Mouse (Mus musculus) megakaryocyte, adult 5-6 weeks (primary cell): Measurements from ENCODE around the gene Psen1. TPM values are rescaled to one million over a fixed set of nuclear protein-coding genes. Genes with fewer than 3 reads are reported as not detected.
A peak's percentile ranks its signal among the peaks of the same experiment; 100 is the strongest.

ENCODE experiments used
- ATAC-seq: 2 replicates; pipeline ENCODE4 v1.8.0; 2016; ENCODE audit warnings: mild to moderate bottlenecking, inconsistent platforms; ENCODE audit not compliant: poor library complexity, severe bottlenecking
- total RNA-seq, 2 experiments: library from RNA; stranded (forward) in 1 of 2; stranded (reverse) in 1 of 2; fragments of 153-499, 151-499 nt in 1 of 2; fragments of 221-1000, 200-1000 nt in 1 of 2; gene quantifications; 2 replicates each; pipeline versions ENCODE4 v1.2.3 to v1.2.4; 2015 to 2017

The Psen1 gene
- total RNA-seq, 2 experiments from 2014 or later, result 94.4 to 108 TPM

GRCm38 (mm10) chr12:83723037-83723436, 35.1 kb downstream of the Psen1 start:
- no peak for ATAC-seq

- no peak for ATAC-seq
Observed at GRCm38 (mm10) chr12:83726510-83727308, 38.8 kb downstream of the Psen1 start.

GRCm38 (mm10) chr12:83732225-83732624, 44.3 kb downstream of the Psen1 start:
- ATAC-seq, result no peak

DNA sequence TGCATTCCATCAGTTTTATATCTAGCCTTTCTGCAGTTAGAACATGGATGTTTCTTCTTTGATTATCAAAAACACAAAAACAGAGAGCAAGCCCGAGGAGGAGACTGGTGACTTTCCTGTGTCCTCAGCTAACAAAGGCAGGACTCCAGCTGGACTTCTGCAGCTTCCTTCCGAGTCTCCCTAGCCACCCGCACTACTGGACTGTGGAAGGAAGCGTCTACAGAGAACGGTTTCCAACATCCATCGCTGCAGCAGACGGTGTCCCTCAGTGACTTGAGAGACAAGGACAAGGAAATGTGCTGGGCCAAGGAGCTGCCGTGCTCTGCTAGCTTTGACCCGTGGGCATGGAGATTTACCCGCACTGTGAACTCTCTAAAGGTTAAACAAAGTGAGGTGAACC, 46.1 kb downstream of the Psen1 start:
- ATAC-seq, result no peak

DNA sequence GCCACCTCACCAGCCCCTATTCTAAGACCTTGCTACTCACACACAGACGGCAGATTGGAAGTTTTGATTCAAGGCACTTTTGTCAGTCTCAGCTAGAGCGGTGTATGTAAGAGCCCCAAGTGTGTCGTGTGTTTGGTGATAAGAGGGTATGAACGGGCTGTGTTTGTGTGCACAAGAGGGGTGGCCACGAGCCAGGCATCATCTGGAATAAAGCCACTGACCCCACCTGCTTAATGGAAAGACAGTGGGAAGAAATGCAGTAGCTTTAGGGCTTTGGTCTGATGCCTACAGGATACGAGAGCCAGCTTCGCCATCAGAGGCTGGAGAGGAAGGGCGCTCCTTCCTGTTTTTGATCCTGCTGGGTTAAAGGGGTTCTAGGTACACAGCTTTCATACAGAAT, 48.3 kb downstream of the Psen1 start:
- ATAC-seq, result no peak

- ATAC-seq, result no peak
Observed at GRCm38 (mm10) chr12:83738651-83739050, 50.7 kb downstream of the Psen1 start.

DNA sequence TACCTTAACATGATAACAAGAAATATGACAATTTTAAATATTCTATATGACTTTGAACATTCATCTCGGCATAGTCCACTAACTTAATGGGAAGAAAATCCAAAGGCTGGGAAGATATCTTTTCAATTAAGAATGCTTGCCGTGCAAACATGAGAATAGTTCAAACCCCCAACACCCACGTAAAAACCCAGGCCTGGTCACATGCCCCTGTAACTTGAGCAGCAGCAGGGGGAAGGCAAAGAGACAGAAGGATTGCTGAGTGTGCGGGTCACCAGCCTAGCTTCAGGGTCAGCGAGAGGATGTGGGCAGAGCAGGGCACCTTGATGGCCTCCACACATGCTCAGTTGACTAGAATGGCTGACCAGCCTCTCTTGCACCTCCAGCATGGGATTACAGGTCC, 53.8 kb downstream of the Psen1 start:
- ATAC-seq, result no peak

GRCm38 (mm10) chr12:83742834-83743233, 54.9 kb downstream of the Psen1 start:
- ATAC-seq, result no peak

DNA sequence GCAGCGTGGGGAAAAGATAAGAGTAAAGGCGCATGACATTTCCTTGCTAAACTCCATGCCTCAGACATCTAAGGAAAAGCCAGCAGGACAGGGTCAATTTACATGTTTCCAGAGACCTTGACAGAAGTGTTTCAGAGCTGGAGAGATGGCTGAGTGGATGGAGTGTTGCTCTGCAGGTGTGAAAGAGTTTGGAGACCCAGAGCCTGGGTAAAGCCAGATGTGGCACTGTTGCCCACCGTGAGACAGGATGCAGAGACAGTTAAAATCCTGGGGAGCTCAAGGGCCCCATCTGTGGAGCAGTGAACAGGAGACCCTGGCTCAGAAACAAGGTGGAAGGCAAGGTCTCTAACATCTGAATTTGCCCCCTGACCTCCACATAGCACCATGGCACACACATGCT, 55.8 kb downstream of the Psen1 start:
- ATAC-seq, result no peak

- no peak for ATAC-seq
Observed at GRCm38 (mm10) chr12:83749186-83749585, 61.2 kb downstream of the Psen1 start.

- no peak for ATAC-seq
Observed at GRCm38 (mm10) chr12:83752495-83752894, 64.5 kb downstream of the Psen1 start.

GRCm38 (mm10) chr12:83758735-83759134, 70.8 kb downstream of the Psen1 start:
- ATAC-seq, result no peak

DNA sequence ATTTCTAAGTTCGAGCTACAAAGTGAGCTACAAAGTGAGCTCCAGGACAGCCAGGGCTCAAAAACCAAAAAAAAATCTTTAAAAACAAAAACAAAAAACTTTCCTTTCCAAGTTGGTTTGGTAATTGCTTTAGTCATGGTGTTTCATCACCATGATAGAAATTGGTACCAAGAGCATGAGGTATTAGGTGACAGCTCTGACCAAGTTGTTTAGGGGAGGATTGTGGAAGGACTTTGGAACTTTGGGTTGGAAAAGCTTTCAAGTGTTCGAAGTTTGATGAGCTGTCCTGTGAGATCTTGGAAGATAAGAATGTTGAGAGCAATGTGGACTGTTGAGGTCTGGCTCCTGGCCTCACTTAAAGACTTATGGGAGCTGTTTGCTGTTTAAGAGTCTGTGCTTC, 72.2 kb downstream of the Psen1 start:
- ATAC-seq, result no peak

DNA sequence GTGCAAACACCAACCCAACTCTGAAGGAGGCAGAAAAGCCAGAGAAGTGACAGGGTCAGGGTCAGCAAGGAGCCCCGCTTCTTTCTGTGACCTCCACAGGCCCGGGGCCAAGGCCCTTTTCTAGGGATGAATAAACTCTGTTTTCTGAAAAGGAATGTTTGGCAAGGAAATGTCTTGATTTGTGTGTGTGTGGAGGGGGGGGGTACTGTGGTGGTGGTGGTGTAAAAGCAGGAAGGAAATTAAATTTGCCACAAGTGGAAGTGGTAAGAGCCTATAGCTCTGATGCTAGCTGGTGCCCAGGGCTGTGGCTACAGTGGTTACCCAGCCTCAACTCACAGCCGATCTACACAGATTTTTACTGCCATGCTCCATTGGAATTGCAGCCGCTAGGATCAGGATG, 74.8 kb downstream of the Psen1 start:
- ATAC-seq, result peak; percentile 80

GRCm38 (mm10) chr12:83763311-83764043, 75.5 kb downstream of the Psen1 start, which contains the start of gene Papln:
Gene Papln, plus strand, starts transcription at chr12:83763634.
- ATAC-seq, result 0 out of 2 replicates have a peak, but pooled peaks have one; percentile 18

- no peak for ATAC-seq
Observed at GRCm38 (mm10) chr12:83764044-83764365, 76.1 kb downstream of the Psen1 start.

DNA sequence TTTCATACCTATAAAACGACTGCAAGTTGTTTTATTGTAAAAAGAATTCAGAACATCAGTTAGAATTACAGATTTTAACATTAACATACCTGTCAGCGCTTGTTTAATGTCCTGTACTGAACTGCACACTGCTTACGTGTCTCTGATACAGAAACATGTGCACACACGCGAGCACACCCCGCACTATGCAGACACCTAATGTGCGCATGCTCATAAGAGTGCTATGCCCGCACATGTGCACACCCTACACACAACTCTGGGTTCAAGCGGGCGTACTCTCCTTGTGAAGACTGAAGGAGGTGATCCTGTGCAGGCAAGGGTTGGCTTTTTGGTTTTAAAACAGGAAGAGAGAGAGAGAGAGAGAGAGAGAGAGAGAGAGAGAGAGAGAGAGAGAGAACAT, 76.6 kb downstream of the Psen1 start:
- no peak for ATAC-seq

DNA sequence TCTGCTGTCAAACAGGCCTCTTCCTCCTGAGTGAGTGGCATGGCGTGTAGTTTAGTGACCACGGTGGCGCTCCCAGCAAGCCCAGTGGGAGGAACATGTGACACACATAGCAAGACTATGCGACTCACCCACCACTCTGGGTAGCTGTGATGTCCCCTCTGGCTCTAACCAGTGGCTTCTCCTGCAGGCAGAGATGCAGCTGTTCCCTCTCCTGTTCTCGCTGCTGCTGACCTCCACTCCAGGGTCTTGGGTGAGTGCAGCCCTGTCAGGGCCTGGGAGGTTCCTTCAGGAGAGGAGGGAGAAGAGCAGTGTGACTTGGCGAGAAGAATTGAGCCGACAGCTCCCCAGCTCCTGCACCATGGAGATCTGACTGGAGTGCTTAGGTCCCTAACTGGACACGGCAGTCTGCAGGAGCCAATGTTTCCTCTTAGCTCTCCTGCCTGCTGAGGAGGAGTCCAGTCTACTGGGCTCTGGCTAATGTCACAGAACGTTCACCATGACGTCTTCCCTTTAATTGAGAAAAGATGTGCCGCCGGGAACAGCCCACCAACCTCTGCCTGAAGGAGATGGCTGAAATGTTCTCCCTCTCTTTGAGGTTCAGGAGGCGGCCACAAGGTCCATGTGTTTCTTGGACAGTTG, 78.1 kb downstream of the Psen1 start:
- ATAC-seq, result no peak

GRCm38 (mm10) chr12:83767833-83768232, 79.9 kb downstream of the Psen1 start:
- no peak for ATAC-seq

- ATAC-seq, result no peak
Observed at GRCm38 (mm10) chr12:83768235-83768899, 80.4 kb downstream of the Psen1 start.
